Mouse (Mus musculus) heart, adult 9 months (tissue): ENCODE measurements around the gene Hydin.
"Not testable (repeated sequence)": the region's sequence is repeated elsewhere in the genome, so short reads cannot be mapped to it uniquely, and the experiment has no call there.

Source experiments
- DNase-seq, 2 experiments: peaks; one replicate each; pipeline ENCODE4 v3.0.0; 2022; ENCODE audit warnings: low spot score in 2 of 2

Gene Hydin

GRCm38 (mm10) chr8:110266741-110267140 is at the start of gene Hydin:
Gene Hydin (plus strand): TSS chr8:110266977.
- no peak for DNase-seq

- no peak for DNase-seq
Observed at GRCm38 (mm10) chr8:110217198-110217597, 49.6 kb upstream of the Hydin start.

GRCm38 (mm10) chr8:110217681-110218131 is 49.1 kb upstream of the Hydin start:
- DNase-seq = peak; percentile 99

- DNase-seq = no peak
Observed at GRCm38 (mm10) chr8:110218511-110218910, 48.3 kb upstream of the Hydin start.

- no peak for DNase-seq
Observed at GRCm38 (mm10) chr8:110220936-110221335, 45.8 kb upstream of the Hydin start.

GRCm38 (mm10) chr8:110230803-110231202 is 36.0 kb upstream of the Hydin start:
- DNase-seq = no peak

- no peak for DNase-seq
Observed at GRCm38 (mm10) chr8:110242278-110243177, 24.2 kb upstream of the Hydin start.

GRCm38 (mm10) chr8:110244566-110244965 is 22.2 kb upstream of the Hydin start:
- DNase-seq = no peak

GRCm38 (mm10) chr8:110247238-110247637 is 19.5 kb upstream of the Hydin start:
- DNase-seq = no peak

- no peak for DNase-seq
Observed at GRCm38 (mm10) chr8:110253986-110254385, 12.8 kb upstream of the Hydin start.

- no peak for DNase-seq
Observed at GRCm38 (mm10) chr8:110265796-110266305, 926 bp upstream of the Hydin start.

- no peak for DNase-seq
Observed at GRCm38 (mm10) chr8:110267268-110267667, 491 bp downstream of the Hydin start.

GRCm38 (mm10) chr8:110270659-110271058 is 3.9 kb downstream of the Hydin start:
- no peak for DNase-seq

GRCm38 (mm10) chr8:110273394-110273793 is 6.6 kb downstream of the Hydin start:
- no peak for DNase-seq

- DNase-seq = no peak
Observed at GRCm38 (mm10) chr8:110275465-110276258, 8.9 kb downstream of the Hydin start.

GRCm38 (mm10) chr8:110276259-110276560 is 9.4 kb downstream of the Hydin start:
- DNase-seq = no peak

- DNase-seq = no peak
Observed at GRCm38 (mm10) chr8:110312715-110313114, 45.9 kb downstream of the Hydin start.

- no peak for DNase-seq
Observed at GRCm38 (mm10) chr8:110315826-110316225, 49.0 kb downstream of the Hydin start.

GRCm38 (mm10) chr8:110319586-110319985 is 52.8 kb downstream of the Hydin start:
- no peak for DNase-seq

- no peak for DNase-seq
Observed at GRCm38 (mm10) chr8:110321446-110321845, 54.7 kb downstream of the Hydin start.

- no peak for DNase-seq
Observed at GRCm38 (mm10) chr8:110323981-110324574, 57.3 kb downstream of the Hydin start.

GRCm38 (mm10) chr8:110327120-110327519 is 60.3 kb downstream of the Hydin start:
- DNase-seq = not testable (repeated sequence)
